Mouse (Mus musculus) heart, adult 2 months (tissue): ENCODE measurements around the gene Kcnh7. TPM values are rescaled to one million over a fixed set of nuclear protein-coding genes. Genes with fewer than 3 reads are reported as not detected.
A peak's percentile ranks its signal among the peaks of the same experiment; 100 is the strongest.

ENCODE experiments used
- DNase-seq, 2 experiments: peaks; one replicate each; pipeline ENCODE4 v3.0.0; 2021
- H3K27ac ChIP-seq: fragments of 200-600 bp; 2 replicates; pipeline ENCODE4 v1.8.1; 2022
- H3K27me3 ChIP-seq: fragments of 200-500 bp; 2 replicates; pipeline ENCODE4 v1.6.1; 2012; ENCODE audit warnings: mild to moderate bottlenecking, low read length, inconsistent platforms, mixed read lengths; ENCODE audit not compliant: control insufficient read depth, insufficient read depth
- H3K36me3 ChIP-seq: fragments of 200-500 bp; 2 replicates; pipeline ENCODE4 v1.6.1; 2012; ENCODE audit warnings: low read length, inconsistent platforms; ENCODE audit not compliant: control insufficient read depth, insufficient read depth
- H3K4me1 ChIP-seq: fragments of 200-500 bp; 2 replicates; pipeline ENCODE4 v1.6.1; 2011; ENCODE audit warnings: low read length; ENCODE audit not compliant: control insufficient read depth, insufficient read depth
- H3K4me3 ChIP-seq: fragments of 200-600 bp; 2 replicates; pipeline ENCODE4 v1.8.1; 2022
- H3K79me2 ChIP-seq: fragments of 200-500 bp; replicated peaks from 2 replicates; pipeline ENCODE4 v1.6.1; 2012; ENCODE audit warnings: mild to moderate bottlenecking, inconsistent platforms, low read length, moderate library complexity, mixed read lengths; ENCODE audit not compliant: control insufficient read depth, insufficient read depth
- H3K9ac ChIP-seq: fragments of 200-500 bp; 2 replicates; pipeline ENCODE4 v1.6.1; 2012; ENCODE audit warnings: low read depth, mild to moderate bottlenecking, control low read depth, inconsistent platforms, low read length, mixed read lengths
- CTCF ChIP-seq: fragments of 200-600 bp; IDR thresholded peaks from 2 replicates; pipeline ENCODE4 v1.8.1; 2022; ENCODE audit warnings: antibody characterized with exemption, mild to moderate bottlenecking, moderate library complexity
- EP300 ChIP-seq: fragments of 200-500 bp; IDR thresholded peaks from 2 replicates; pipeline ENCODE4 v1.6.1; 2011; ENCODE audit warnings: low read depth, low read length, control low read depth; ENCODE audit not compliant: insufficient read depth
- POLR2A ChIP-seq: fragments of 200-500 bp; IDR thresholded peaks from 2 replicates; pipeline ENCODE4 v1.6.1; 2011; ENCODE audit warnings: mild to moderate bottlenecking, low read depth, low read length, control low read depth; ENCODE audit not compliant: insufficient read depth
- WGBS: fragments of 180-500 bp; shearing (Covaris S2); methylation state at CpG from one replicate; pipeline ENCODE4 v1.1.7; 2018; 5-methylcytosine and 5-hydroxymethylcytosine counted together
- intact Hi-C: fragments of 180-260 bp; cut with DNase I; formaldehyde crosslinking; loops from one replicate; pipeline ENCODE4 v1.15.1; 2025
- polyA plus RNA-seq: library from polyadenylated mRNA; depleted of rRNA; stranded (reverse); fragments of >200 nt; gene quantifications from 2 replicates; pipeline ENCODE4 v1.2.3, GENCODE M21; 2012
- total RNA-seq, 2 experiments: library from RNA; stranded (reverse); gene quantifications; 2 replicates each; pipeline ENCODE4 v1.2.3; 2021

Kcnh7 gene
- total and polyA plus RNA-seq, 3 experiments = 0.02 to 0.26 (median 0.08) TPM

- WGBS = 74% methylated on average over 6 of the region's 6 CpGs
- DNase-seq = no peak
- Histone ChIP-seq H3K4me1 (no peaks in the 10 kb centered on the region; the same call in 1 of the 2 replicates), H3K4me3 (no peak overlapping the region), H3K36me3 (no peaks in the 10 kb centered on the region), H3K79me2 (no peaks in the 10 kb centered on the region), H3K27ac (no peak overlapping the region), H3K9ac (no peak overlapping the region), H3K27me3 (no peaks in the 10 kb centered on the region)
- no peak for TF ChIP-seq EP300
- TF ChIP-seq POLR2A = no peak
- TF ChIP-seq CTCF = no peak
- intact Hi-C loops = no loop called here
Observed at GRCm38 (mm10) chr2:62685934-62686333, 498.2 kb downstream of the Kcnh7 start.

DNA sequence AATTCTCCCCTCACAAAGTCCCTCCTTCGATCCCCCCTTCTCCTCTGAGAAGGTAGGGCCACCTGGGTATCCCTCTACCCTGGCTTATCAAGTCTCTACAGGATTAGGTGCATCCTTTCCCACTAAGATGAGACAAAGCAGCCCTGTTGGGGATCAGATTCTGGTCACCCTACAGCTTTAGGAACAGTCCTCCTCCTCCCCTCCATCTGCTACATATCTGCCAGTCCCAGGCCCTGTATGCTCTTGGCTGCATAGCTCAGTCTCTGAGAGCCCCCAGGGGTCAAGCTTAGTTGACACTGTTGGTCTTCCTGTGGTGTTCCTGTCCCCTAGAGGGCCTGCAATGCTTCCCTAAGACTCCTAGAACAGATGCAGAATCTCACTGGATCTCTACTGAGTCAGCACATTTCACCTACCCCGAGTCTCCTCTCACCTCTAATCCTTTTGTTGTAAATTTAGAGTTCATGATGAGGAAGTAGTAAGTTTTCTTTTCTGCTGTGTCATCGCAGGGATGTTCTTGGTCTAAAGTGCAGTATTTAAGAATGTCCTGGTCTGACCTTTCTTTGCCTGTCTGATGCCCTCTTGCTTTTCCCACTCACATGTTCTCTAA lies 499.0 kb downstream of the Kcnh7 start:
- H3K4me1 ChIP-seq = no peaks in the 10 kb centered on the region; the same call in 1 of the 2 replicates
- intact Hi-C loops = no loop called here
- TF ChIP-seq CTCF = no peak
- TF ChIP-seq POLR2A = no peak
- TF ChIP-seq EP300 = no peak
- H3K27me3 ChIP-seq = no peaks in the 10 kb centered on the region
- WGBS = 51% methylated on average over 3 of the region's 3 CpGs
- no peaks in the 10 kb centered on the region for H3K36me3 ChIP-seq
- H3K4me3 ChIP-seq = no peak overlapping the region
- DNase-seq = no peak
- H3K9ac ChIP-seq = no peak overlapping the region
- H3K79me2 ChIP-seq = no peaks in the 10 kb centered on the region
- H3K27ac ChIP-seq = no peak overlapping the region

DNA sequence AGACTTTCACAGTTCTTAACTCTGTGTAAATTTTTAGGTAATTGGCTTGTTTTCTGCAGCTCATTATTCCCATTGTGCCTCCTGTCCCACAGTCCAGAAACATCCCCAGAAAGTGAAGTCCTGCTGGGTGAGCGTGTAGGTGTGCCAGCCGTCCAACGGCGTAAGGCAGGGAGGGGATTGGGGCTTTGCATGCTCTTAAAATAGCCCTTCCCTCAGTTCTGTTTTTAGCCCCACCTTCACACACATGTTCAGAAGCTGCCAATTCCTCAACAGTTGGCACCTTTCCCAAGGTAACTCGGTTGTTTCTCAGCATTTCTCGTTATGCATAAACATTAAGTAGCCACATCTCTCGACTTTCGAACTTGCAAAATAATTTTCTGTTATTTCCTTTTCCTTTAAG lies 502.4 kb downstream of the Kcnh7 start:
- no peak overlapping the region for H3K4me3 ChIP-seq
- intact Hi-C loops = no loop called here
- H3K9ac ChIP-seq = no peak overlapping the region

GRCm38 (mm10) chr2:62672788-62673187 lies 511.3 kb downstream of the Kcnh7 start:
- no peaks in the 10 kb centered on the region for H3K4me1 ChIP-seq
- H3K27me3 ChIP-seq = no peaks in the 10 kb centered on the region
- H3K27ac ChIP-seq = no peak overlapping the region
- H3K36me3 ChIP-seq = no peaks in the 10 kb centered on the region
- WGBS = 85% methylated on average over 5 of the region's 5 CpGs
- no peaks in the 10 kb centered on the region for H3K79me2 ChIP-seq
- intact Hi-C loops = no loop called here
- TF ChIP-seq CTCF = no peak
- TF ChIP-seq EP300 = no peak
- TF ChIP-seq POLR2A = no peak
- no peak for DNase-seq
- H3K9ac ChIP-seq = no peak overlapping the region
- H3K4me3 ChIP-seq = no peak overlapping the region

More for the DNA sequence above, 502.4 kb downstream of the Kcnh7 start:
- 56% methylated on average over 8 of the region's 8 CpGs for whole genome bisulfite sequencing
- H3K36me3 ChIP-seq = no peaks in the 10 kb centered on the region
- TF ChIP-seq POLR2A (no peak), EP300 (no peak), CTCF (no peak)
- H3K27ac ChIP-seq = peak overlapping the region; percentile 68
- H3K27me3 ChIP-seq = no peaks in the 10 kb centered on the region
- peak in 1 of 2 experiments; percentile 54 for DNase-seq
- H3K79me2 ChIP-seq = no peaks in the 10 kb centered on the region
- H3K4me1 ChIP-seq = no peaks in the 10 kb centered on the region; the same call in 1 of the 2 replicates

GRCm38 (mm10) chr2:62670767-62671166 lies 513.3 kb downstream of the Kcnh7 start:
- WGBS = 62% methylated on average over 4 of the region's 4 CpGs
- intact Hi-C loops = no loop called here
- TF ChIP-seq CTCF = no peak
- TF ChIP-seq POLR2A = no peak
- no peak for TF ChIP-seq EP300
- Histone ChIP-seq H3K79me2 (no peaks in the 10 kb centered on the region), H3K4me1 (no peaks in the 10 kb centered on the region), H3K9ac (no peak overlapping the region), H3K27me3 (no peaks in the 10 kb centered on the region), H3K27ac (no peak overlapping the region), H3K36me3 (no peaks in the 10 kb centered on the region), H3K4me3 (no peak overlapping the region)
- DNase-seq = no peak

DNA sequence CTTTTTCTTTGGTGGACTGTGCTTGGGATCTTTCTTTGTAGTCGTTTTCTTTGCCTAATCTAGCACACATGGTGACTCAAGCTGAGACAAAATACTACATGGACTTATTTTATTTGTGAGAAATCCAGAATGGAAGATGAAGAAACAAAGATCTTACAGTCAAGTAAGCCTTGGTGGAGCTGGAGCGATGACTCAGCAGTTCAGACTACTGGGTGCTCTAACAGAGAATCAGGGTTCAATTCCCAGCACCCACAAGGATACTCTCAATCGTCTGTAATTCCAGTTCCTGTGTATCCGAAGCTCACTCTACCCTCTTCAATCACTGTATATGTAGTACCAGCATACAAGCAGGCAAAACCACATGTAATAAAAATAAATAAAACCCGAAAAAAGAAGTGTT lies 513.8 kb downstream of the Kcnh7 start:
- no peak overlapping the region for H3K9ac ChIP-seq
- no peak overlapping the region for H3K27ac ChIP-seq
- H3K4me3 ChIP-seq = no peak overlapping the region
- intact Hi-C loops = no loop called here
- no peak for DNase-seq
- WGBS = 81% methylated on average over 5 of the region's 5 CpGs
- TF ChIP-seq EP300 (no peak), CTCF (no peak)
- H3K27me3 ChIP-seq = no peaks in the 10 kb centered on the region
- H3K79me2 ChIP-seq = no peaks in the 10 kb centered on the region
- H3K36me3 ChIP-seq = no peaks in the 10 kb centered on the region
- no peaks in the 10 kb centered on the region for H3K4me1 ChIP-seq
